Mouse (Mus musculus) midbrain, embryonic 14.5 days (tissue): ENCODE data around the gene Supt6. TPM values are rescaled to one million over a fixed set of nuclear protein-coding genes. Genes with fewer than 3 reads are reported as not detected.

Experiments used
- ATAC-seq: fragments of 200-750 bp; cut with Nextera tagmentation; 2 replicates; pipeline ENCODE4 v1.8.0; 2017; ENCODE audit warnings: moderate number of reproducible peaks, moderate library complexity; ENCODE audit not compliant: low FRiP score, low TSS enrichment
- DNase-seq: peaks from one replicate; pipeline ENCODE4 v3.0.0-alpha.2; 2015
- H3K27ac ChIP-seq: fragments of 300-500 bp; sonication (generic); replicated peaks from 2 replicates; pipeline ENCODE4 v1.5.1; 2014; ENCODE audit warnings: mild to moderate bottlenecking, low read depth, low read length, moderate library complexity
- H3K27me3 ChIP-seq: fragments of 300-500 bp; sonication (generic); 2 replicates; pipeline ENCODE4 v1.6.1; 2014; ENCODE audit warnings: low read length, control low read depth, mixed read lengths; ENCODE audit not compliant: control insufficient read depth, insufficient read depth
- H3K36me3 ChIP-seq: fragments of 300-500 bp; sonication (generic); 2 replicates; pipeline ENCODE4 v1.6.1; 2014; ENCODE audit warnings: low read length, control low read depth; ENCODE audit not compliant: control insufficient read depth, insufficient read depth
- H3K4me1 ChIP-seq: fragments of 300-500 bp; sonication (generic); 2 replicates; pipeline ENCODE4 v1.6.1; 2014; ENCODE audit warnings: mild to moderate bottlenecking, antibody characterized with exemption, low read length, control low read depth; ENCODE audit not compliant: control insufficient read depth, insufficient read depth
- H3K4me2 ChIP-seq: fragments of 300-500 bp; sonication (generic); 2 replicates; pipeline ENCODE4 v1.6.1; 2014; ENCODE audit warnings: mild to moderate bottlenecking, low read length, moderate library complexity
- H3K4me3 ChIP-seq: fragments of 300-500 bp; sonication (generic); replicated peaks from 2 replicates; pipeline ENCODE4 v1.5.1; 2014; ENCODE audit warnings: low read depth, low read length
- H3K9ac ChIP-seq: fragments of 300-500 bp; sonication (generic); replicated peaks from 2 replicates; pipeline ENCODE4 v1.6.1; 2014; ENCODE audit warnings: mild to moderate bottlenecking, low read length, moderate library complexity
- H3K9me3 ChIP-seq: fragments of 300-500 bp; sonication (generic); 2 replicates; pipeline ENCODE4 v1.6.1; 2016; ENCODE audit warnings: low read length, control low read depth, mixed read lengths; ENCODE audit not compliant: control insufficient read depth
- WGBS: fragments of 180-500 bp; shearing (Covaris S2); extraction: QIAGEN DNeasy Blood & Tissue Kit; methylation state at CpG from one replicate; pipeline ENCODE4 v1.1.7; 2014; 5-methylcytosine and 5-hydroxymethylcytosine counted together
- polyA plus RNA-seq: library from polyadenylated mRNA; unstranded; fragments of >200 nt; fragmentation: Nextera tagmentation; extraction: Ambion mirVana; gene quantifications from 2 replicates; pipeline ENCODE4 v1.2.1, GENCODE M21; 2014

Gene Supt6
- polyA plus RNA-seq, 1 experiment from 2014 or later: 29.5 TPM

GRCm38 (mm10) chr11:78181830-78182357 is 63.9 kb downstream of the Supt6 start:
- peak overlapping the region; percentile 90 for H3K4me3 ChIP-seq
- peak overlapping the region; percentile 90; the same call in 1 of the 2 replicates for H3K9ac ChIP-seq
- DNase-seq (no peak), ATAC-seq (no peak)
- no peaks in the 10 kb centered on the region for H3K27me3 ChIP-seq
- peaks cover 36% of the 10 kb centered on the region for H3K36me3 ChIP-seq
- H3K4me1 ChIP-seq: peaks cover 27% of the 10 kb centered on the region
- H3K9me3 ChIP-seq: no peaks in the 10 kb centered on the region
- no peak overlapping the region for H3K27ac ChIP-seq
- peak overlapping the region; percentile 83 for H3K4me2 ChIP-seq
- WGBS: 54% methylated on average over 2 of the region's 2 CpGs

GRCm38 (mm10) chr11:78180081-78180761 is 65.6 kb downstream of the Supt6 start:
- WGBS: 87% methylated on average over 6 of the region's 6 CpGs
- H3K9me3 ChIP-seq: no peaks in the 10 kb centered on the region
- H3K36me3 ChIP-seq: peaks cover 36% of the 10 kb centered on the region
- ATAC-seq (no peak), DNase-seq (no peak)
- H3K4me3 ChIP-seq: no peak overlapping the region
- no peak overlapping the region for H3K27ac ChIP-seq
- no peak overlapping the region for H3K4me2 ChIP-seq
- peaks cover 32% of the 10 kb centered on the region for H3K4me1 ChIP-seq
- no peaks in the 10 kb centered on the region for H3K27me3 ChIP-seq
- H3K9ac ChIP-seq: no peak overlapping the region

GRCm38 (mm10) chr11:78179438-78179999 is 66.3 kb downstream of the Supt6 start:
- DNase-seq (no peak), ATAC-seq (no peak)
- Histone ChIP-seq H3K4me2 (peak overlapping the region; percentile 70), H3K4me1 (peaks cover 32% of the 10 kb centered on the region), H3K36me3 (peaks cover 36% of the 10 kb centered on the region), H3K4me3 (peak overlapping the region; percentile 37; the same call in 1 of the 2 replicates), H3K27ac (no peak overlapping the region), H3K9me3 (no peaks in the 10 kb centered on the region), H3K27me3 (no peaks in the 10 kb centered on the region), H3K9ac (peak overlapping the region; percentile 51; the same call in 1 of the 2 replicates)
- WGBS: 29% methylated on average over 8 of the region's 8 CpGs

- Histone ChIP-seq H3K27ac (peak overlapping the region; percentile 78), H3K4me3 (peak overlapping the region; percentile 37), H3K27me3 (no peaks in the 10 kb centered on the region), H3K9ac (peak overlapping the region; percentile 51), H3K4me1 (peaks cover 31% of the 10 kb centered on the region), H3K9me3 (no peaks in the 10 kb centered on the region), H3K36me3 (peaks cover 36% of the 10 kb centered on the region), H3K4me2 (peak overlapping the region; percentile 70)
- WGBS: 3% methylated on average over 29 of the region's 29 CpGs
- DNase-seq (peak; percentile 68), ATAC-seq (peak; percentile 3)
These were observed 66.8 kb downstream of the Supt6 start for GRCm38 (mm10) chr11:78178859-78179437.

- ATAC-seq: peak; percentile 85
- DNase-seq: peak; percentile 97
- Histone ChIP-seq H3K27ac (peak overlapping the region; percentile 78), H3K9ac (peak overlapping the region; percentile 51), H3K36me3 (peaks cover 36% of the 10 kb centered on the region), H3K9me3 (no peaks in the 10 kb centered on the region), H3K4me2 (peak overlapping the region; percentile 70), H3K4me1 (peaks cover 28% of the 10 kb centered on the region), H3K27me3 (no peaks in the 10 kb centered on the region), H3K4me3 (peak overlapping the region; percentile 37)
- under 1% methylated on average over 70 of the region's 84 CpGs for WGBS
These were observed 67.6 kb downstream of the Supt6 start for GRCm38 (mm10) chr11:78177903-78178858.

- no peak for ATAC-seq
- peak overlapping the region; percentile 70 for H3K4me2 ChIP-seq
- peaks cover 28% of the 10 kb centered on the region for H3K4me1 ChIP-seq
- DNase-seq: no peak
- H3K27ac ChIP-seq: no peak overlapping the region
- peaks cover 36% of the 10 kb centered on the region for H3K36me3 ChIP-seq
- WGBS: 4% methylated on average over 10 of the region's 10 CpGs
- peak overlapping the region; percentile 37; the same call in 1 of the 2 replicates for H3K4me3 ChIP-seq
- no peaks in the 10 kb centered on the region for H3K27me3 ChIP-seq
- no peak overlapping the region for H3K9ac ChIP-seq
- H3K9me3 ChIP-seq: no peaks in the 10 kb centered on the region
These were observed 68.3 kb downstream of the Supt6 start for GRCm38 (mm10) chr11:78177437-78177836.

GRCm38 (mm10) chr11:78176905-78177331 is 68.9 kb downstream of the Supt6 start:
- Histone ChIP-seq H3K9me3 (no peaks in the 10 kb centered on the region), H3K27me3 (no peaks in the 10 kb centered on the region), H3K4me1 (peaks cover 23% of the 10 kb centered on the region), H3K4me3 (peak overlapping the region; percentile 54), H3K27ac (no peak overlapping the region), H3K4me2 (peak overlapping the region; percentile 70), H3K36me3 (peaks cover 32% of the 10 kb centered on the region), H3K9ac (no peak overlapping the region; the same call in 1 of the 2 replicates)
- no peak for ATAC-seq
- 1% methylated on average over 23 of the region's 23 CpGs for WGBS
- no peak for DNase-seq

- no peaks in the 10 kb centered on the region for H3K9me3 ChIP-seq
- under 1% methylated on average over 32 of the region's 32 CpGs for WGBS
- DNase-seq (peak; percentile 88), ATAC-seq (peak; percentile 57)
- H3K4me2 ChIP-seq: peak within 1 kb of the TSS; percentile 70
- H3K4me3 ChIP-seq: peak within 1 kb of the TSS; percentile 54
- H3K27me3 ChIP-seq: no peaks in the 10 kb centered on the region
- peak within 1 kb of the TSS; percentile 38; the same call in 1 of the 2 replicates for H3K9ac ChIP-seq
- peak within 1 kb of the TSS; percentile 50; the same call in 1 of the 2 replicates for H3K27ac ChIP-seq
- H3K4me1 ChIP-seq: peaks cover 20% of the 10 kb centered on the region
- peaks cover 27% of the 10 kb centered on the region for H3K36me3 ChIP-seq
These were observed 69.4 kb downstream of the Supt6 start, which contains the start of the genes Nek8 and Tlcd1 for GRCm38 (mm10) chr11:78176402-78176862. Nek8 (minus strand) TSS chr11:78176675. Tlcd1 (plus strand) TSS chr11:78176711.
